Mouse (Mus musculus) C2C12 (cell line): ENCODE data around the gene Hap1.
"Not testable (repeated sequence)": the region's sequence is repeated elsewhere in the genome, so short reads cannot be mapped to it uniquely, and the experiment has no call there.

Source experiments
- CEBPB ChIP-seq: IDR thresholded peaks from one replicate; pipeline ENCODE4 v1.6.1; 2011; ENCODE audit warnings: low read depth, mild to moderate bottlenecking, control low read depth, moderate library complexity
- CTCF ChIP-seq: IDR thresholded peaks from one replicate; pipeline ENCODE4 v1.5.1; 2011; ENCODE audit not compliant: control insufficient read depth, insufficient read depth, insufficient read length
- FOSL1 ChIP-seq: IDR thresholded peaks from one replicate; pipeline ENCODE4 v1.8.0; 2011; ENCODE audit warnings: mild to moderate bottlenecking, low read length; ENCODE audit not compliant: poor library complexity, insufficient read depth, severe bottlenecking
- MAX ChIP-seq: IDR thresholded peaks from one replicate; pipeline ENCODE4 v1.6.1; 2011; ENCODE audit warnings: mild to moderate bottlenecking, control low read depth
- MYOD1 ChIP-seq: IDR thresholded peaks from one replicate; pipeline ENCODE4 v1.6.1; 2011; ENCODE audit warnings: low read depth; ENCODE audit not compliant: control insufficient read depth, insufficient read length
- MYOG ChIP-seq: IDR thresholded peaks from one replicate; pipeline ENCODE4 v1.6.1; 2011; ENCODE audit not compliant: control insufficient read depth, insufficient read length; ENCODE audit errors: extremely low read depth
- USF1 ChIP-seq: IDR thresholded peaks from one replicate; pipeline ENCODE4 v1.6.1; 2011; ENCODE audit warnings: low read depth, mild to moderate bottlenecking, control low read depth, moderate library complexity

GRCm38 (mm10) chr11:100321479-100322305, 34.2 kb downstream of the Hap1 start:
- not testable (repeated sequence) for TF ChIP-seq CTCF, MAX, MYOG, MYOD1, FOSL1, USF1
- TF ChIP-seq CEBPB: peak; percentile 44
